Mouse (Mus musculus) E14TG2a.4 (cell line): ENCODE measurements at regions not wholly inside any gene's neighbourhood (a gene's known extent, or its start where the extent isn't known, plus 50 kb on each side); places are given as distances from the start of the nearest gene placed in this dataset.

Experiments
- CTCF ChIP-seq: conservative IDR thresholded peaks from 2 replicates; pipeline ENCODE4 v1.5.1; 2014; ENCODE audit warnings: low read length
- NANOG ChIP-seq: IDR thresholded peaks from 2 replicates; pipeline ENCODE4 v1.6.1; 2014; ENCODE audit warnings: borderline replicate concordance, low read length, mixed read lengths

GRCm38 (mm10) chr15:60301939-60302338 is 285.5 kb upstream of the 4933412E24Rik start:
- TF ChIP-seq CTCF (no peak), NANOG (no peak)
